Mouse (Mus musculus) cerebellum, adult 2 months (tissue): ENCODE data around the gene Foxd4. TPM values are rescaled to one million over a fixed set of nuclear protein-coding genes. Genes with fewer than 3 reads are reported as not detected.

Experiments
- DNase-seq, 2 experiments: peaks; one replicate each; pipeline ENCODE4 v3.0.0; 2021
- H3K27ac ChIP-seq: fragments of 200-500 bp; 2 replicates; pipeline ENCODE4 v1.5.1; 2012; ENCODE audit warnings: low read length, control low read depth, inconsistent platforms; ENCODE audit not compliant: insufficient read depth
- H3K27me3 ChIP-seq: fragments of 200-500 bp; 2 replicates; pipeline ENCODE4 v1.6.1; 2012; ENCODE audit warnings: inconsistent platforms, mild to moderate bottlenecking, low read length, moderate library complexity; ENCODE audit not compliant: control insufficient read depth, insufficient read depth
- H3K4me1 ChIP-seq: fragments of 200-500 bp; 2 replicates; pipeline ENCODE4 v1.6.1; 2011; ENCODE audit warnings: low read length; ENCODE audit not compliant: control insufficient read depth, insufficient read depth
- H3K4me3 ChIP-seq: fragments of 200-500 bp; replicated peaks from 2 replicates; pipeline ENCODE3; 2011; ENCODE audit warnings: mild to moderate bottlenecking, low read depth, low read length, control low read depth; ENCODE audit not compliant: insufficient read depth
- CTCF ChIP-seq: fragments of 200-500 bp; IDR thresholded peaks from 2 replicates; pipeline ENCODE4 v1.5.1; 2011; ENCODE audit warnings: low read depth, mild to moderate bottlenecking, control low read depth, low read length, moderate library complexity, borderline replicate concordance; ENCODE audit not compliant: insufficient read depth
- POLR2A ChIP-seq: fragments of 200-500 bp; IDR thresholded peaks from 2 replicates; pipeline ENCODE4 v1.6.1; 2011; ENCODE audit warnings: low read length, control low read depth, borderline replicate concordance; ENCODE audit not compliant: insufficient read depth
- WGBS: fragments of 180-500 bp; shearing (Covaris S2); methylation state at CpG from one replicate; pipeline ENCODE4 v1.1.7; 2018; 5-methylcytosine and 5-hydroxymethylcytosine counted together
- polyA plus RNA-seq: library from polyadenylated mRNA; depleted of rRNA; stranded (reverse); fragments of >200 nt; gene quantifications from 2 replicates; pipeline ENCODE4 v1.2.3, GENCODE M21; 2012; rRNA removed

Gene Foxd4
- 0.07 TPM in 1 of 2 replicates, not detected in the other for polyA plus RNA-seq

DNA sequence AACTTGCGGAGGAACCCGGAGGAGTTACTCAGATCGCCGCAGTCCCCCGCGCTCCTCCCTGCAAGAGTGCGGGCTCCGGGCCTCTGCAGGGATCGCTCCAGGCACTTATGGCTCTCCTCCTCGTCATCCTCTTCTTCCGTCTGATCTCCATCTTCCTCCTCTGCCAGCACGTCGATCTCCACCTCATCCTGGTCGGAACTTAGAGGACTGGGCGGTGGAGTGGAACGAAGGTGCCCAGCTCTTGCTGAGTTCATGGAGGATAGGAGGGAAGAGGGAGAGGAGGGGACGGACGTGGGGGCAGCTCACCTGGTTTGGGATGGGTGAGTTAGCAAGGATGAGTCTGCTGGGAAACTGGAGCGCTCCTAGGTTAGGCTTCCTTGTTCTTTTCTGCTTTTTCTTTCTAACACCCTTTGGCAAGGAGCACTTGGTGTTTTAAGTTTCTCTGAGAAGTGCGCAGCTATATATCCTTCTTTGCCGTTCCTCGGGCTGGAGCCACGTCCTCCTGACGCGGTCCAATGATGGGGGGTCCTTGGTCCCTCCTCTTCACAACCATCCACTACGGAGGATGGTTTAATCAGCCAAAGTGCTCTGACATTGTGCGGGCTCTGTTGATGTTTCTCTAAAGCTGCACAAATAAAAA is at the start of gene Foxd4:
Gene Foxd4, minus strand, starts transcription at position 617 of the 640 bp plus-strand sequence.
- peaks cover 7% of the 10 kb centered on the region for H3K27me3 ChIP-seq
- DNase-seq, result no peak

GRCm38 (mm10) chr19:24945521-24946262 is 44.7 kb upstream of the Foxd4 start:
- Histone ChIP-seq H3K4me3 (no peak overlapping the region), H3K4me1 (no peaks in the 10 kb centered on the region), H3K27me3 (no peaks in the 10 kb centered on the region), H3K27ac (no peak overlapping the region)
- TF ChIP-seq POLR2A (no peak), CTCF (no peak)
- no peak for DNase-seq

More for the DNA sequence above, at the start of gene Foxd4:
- Histone ChIP-seq H3K4me1 (peaks cover 7% of the 10 kb centered on the region), H3K27ac (no peak within 1 kb of the TSS), H3K4me3 (no peak within 1 kb of the TSS)
- WGBS, result under 1% methylated on average over 27 of the region's 27 CpGs
- TF ChIP-seq CTCF, result no peak
- TF ChIP-seq POLR2A, result no peak

DNA sequence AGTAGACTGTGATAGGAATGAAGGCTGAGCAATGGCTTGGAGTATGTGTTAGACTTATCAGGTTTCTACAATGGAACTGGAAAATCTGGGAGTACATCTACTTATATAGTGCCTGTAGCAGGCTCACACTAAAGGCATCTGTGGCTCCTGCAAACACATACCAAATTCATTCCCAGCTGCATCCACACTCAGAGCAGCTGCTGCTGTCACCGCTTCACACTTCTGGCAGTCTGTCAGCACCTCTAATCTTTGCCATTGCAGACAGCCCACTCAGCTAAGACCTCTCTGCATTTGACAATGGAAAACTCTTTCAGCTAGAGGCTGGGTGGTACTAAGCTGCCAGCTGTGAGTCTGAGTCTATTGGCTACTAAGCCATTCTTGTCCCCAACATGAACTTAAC is 36.1 kb upstream of the Foxd4 start:
- TF ChIP-seq CTCF, result no peak
- TF ChIP-seq POLR2A, result no peak
- Histone ChIP-seq H3K4me3 (no peak overlapping the region), H3K4me1 (no peaks in the 10 kb centered on the region), H3K27me3 (no peaks in the 10 kb centered on the region), H3K27ac (no peak overlapping the region)
- 49% methylated on average over 1 of the region's 1 CpGs for WGBS
- DNase-seq, result no peak

DNA sequence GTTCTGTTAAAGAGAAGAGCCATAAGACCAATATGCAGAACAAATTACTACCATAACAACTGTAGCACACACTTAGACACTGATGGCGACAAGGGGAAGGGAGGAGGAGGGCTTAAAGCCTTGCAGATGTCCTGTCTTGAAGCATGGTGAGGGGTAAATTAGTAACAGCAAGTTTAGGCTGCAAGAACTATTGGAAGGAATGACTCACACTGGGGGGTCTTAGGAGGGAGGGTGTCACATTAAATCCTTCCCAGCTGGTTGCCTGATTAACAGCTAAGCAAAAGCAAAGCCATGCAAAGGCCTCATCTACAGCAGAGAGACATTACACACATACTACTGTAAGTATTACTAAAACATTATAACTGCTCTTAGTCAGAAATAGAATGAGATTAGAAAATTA is 28.0 kb upstream of the Foxd4 start:
- H3K27ac ChIP-seq, result no peak overlapping the region
- H3K27me3 ChIP-seq, result no peaks in the 10 kb centered on the region
- no peaks in the 10 kb centered on the region for H3K4me1 ChIP-seq
- no peak for TF ChIP-seq CTCF
- no peak for TF ChIP-seq POLR2A
- DNase-seq, result no peak
- no peak overlapping the region for H3K4me3 ChIP-seq
- 50% methylated on average over 1 of the region's 1 CpGs for WGBS

- H3K27ac ChIP-seq, result no peak overlapping the region
- DNase-seq, result no peak
- WGBS, result 73% methylated on average over 5 of the region's 5 CpGs
- H3K4me3 ChIP-seq, result no peak overlapping the region
- TF ChIP-seq POLR2A, result no peak
- no peaks in the 10 kb centered on the region for H3K4me1 ChIP-seq
- H3K27me3 ChIP-seq, result no peaks in the 10 kb centered on the region
These were observed 19.9 kb upstream of the Foxd4 start for GRCm38 (mm10) chr19:24920866-24921265.

DNA sequence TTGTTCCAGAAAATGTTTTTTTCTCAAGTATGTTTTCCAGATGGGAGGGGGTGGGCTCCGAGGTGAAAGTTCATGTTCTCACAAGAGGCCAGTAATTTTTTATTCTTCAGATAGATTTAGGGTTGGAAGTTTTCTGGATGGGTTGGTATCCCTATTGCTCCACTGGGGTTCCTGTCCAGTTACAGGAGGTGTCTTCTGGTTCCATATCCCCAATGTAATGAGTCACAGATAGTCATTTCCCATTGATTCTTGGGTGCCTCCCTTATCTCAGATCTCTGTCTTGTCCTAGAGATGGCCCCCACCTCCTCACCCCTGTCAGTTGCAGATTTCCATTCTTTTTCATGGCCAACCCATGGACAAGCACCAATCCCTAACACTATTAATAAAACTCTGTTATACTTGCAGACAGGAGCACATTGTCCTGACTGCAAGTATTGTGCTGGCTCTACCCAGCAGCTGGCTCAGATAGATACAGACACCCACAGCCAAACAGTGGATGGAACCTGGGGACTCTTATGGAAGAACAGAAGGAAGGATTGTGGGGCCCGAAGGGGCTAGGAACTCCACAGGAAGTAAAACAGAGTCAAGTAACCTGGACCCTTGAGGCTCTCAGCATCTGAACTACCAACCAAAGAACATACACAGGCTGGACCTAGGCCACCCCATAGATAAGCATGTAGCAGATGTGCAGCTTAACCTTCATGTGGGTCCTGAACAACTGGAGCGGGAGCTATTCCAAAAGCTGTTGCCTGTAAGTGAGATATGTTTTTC is 7.6 kb upstream of the Foxd4 start:
- no peak for DNase-seq
- Histone ChIP-seq H3K27ac (no peak overlapping the region), H3K27me3 (no peaks in the 10 kb centered on the region), H3K4me1 (no peaks in the 10 kb centered on the region), H3K4me3 (no peak overlapping the region)
- TF ChIP-seq POLR2A (no peak), CTCF (no peak)
- 90% methylated on average over 3 of the region's 3 CpGs for WGBS

DNA sequence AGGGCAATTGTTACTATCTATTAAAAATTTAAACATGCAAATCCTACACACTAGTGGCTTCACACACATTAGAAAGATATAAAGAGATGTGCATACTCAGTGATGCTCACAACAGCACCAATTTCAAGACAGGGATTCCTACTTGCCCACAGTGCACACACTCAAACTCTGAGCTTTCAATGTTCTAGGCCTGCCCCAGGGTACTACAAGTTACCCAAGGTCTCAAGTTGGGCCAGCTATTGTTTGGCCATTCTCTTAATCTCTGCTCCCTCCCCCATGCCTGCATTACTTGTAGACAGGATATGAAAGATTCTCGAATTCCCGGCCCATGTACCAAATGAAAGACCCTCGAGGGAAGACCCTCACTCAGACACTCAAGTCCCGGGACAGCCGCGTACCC is 6.7 kb upstream of the Foxd4 start:
- Histone ChIP-seq H3K27me3 (no peaks in the 10 kb centered on the region; the same call in 1 of the 2 replicates), H3K27ac (no peak overlapping the region), H3K4me3 (no peak overlapping the region), H3K4me1 (no peaks in the 10 kb centered on the region)
- WGBS, result 90% methylated on average over 6 of the region's 6 CpGs
- DNase-seq, result no peak
- TF ChIP-seq POLR2A (no peak), CTCF (no peak)

DNA sequence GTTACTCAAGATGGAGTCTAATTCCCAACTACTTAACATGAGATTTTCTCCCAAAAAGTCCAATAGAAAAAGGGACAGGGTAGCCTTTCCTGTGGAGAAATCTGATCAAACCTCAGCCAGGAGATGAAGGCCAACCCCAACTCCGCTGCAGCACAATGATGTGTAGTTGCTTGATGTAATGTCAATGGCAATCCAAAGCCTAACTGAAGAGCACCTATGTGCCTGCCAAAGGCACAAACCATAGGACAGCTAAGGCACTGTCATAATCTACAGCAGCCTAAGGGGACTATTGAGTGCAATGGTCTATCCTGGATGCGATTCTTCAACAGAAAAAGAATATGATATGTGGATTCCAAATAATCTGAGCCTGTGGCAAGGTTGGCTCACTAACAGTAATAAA is 1.8 kb upstream of the Foxd4 start:
- 67% methylated on average over 2 of the region's 2 CpGs for WGBS
- H3K4me1 ChIP-seq, result peaks cover 7% of the 10 kb centered on the region
- H3K27ac ChIP-seq, result no peak overlapping the region
- peaks cover 4% of the 10 kb centered on the region; the same call in 1 of the 2 replicates for H3K27me3 ChIP-seq
- no peak for DNase-seq
- TF ChIP-seq POLR2A, result no peak
- TF ChIP-seq CTCF, result no peak
- H3K4me3 ChIP-seq, result no peak overlapping the region
